Mouse (Mus musculus) heart, adult 2 months (tissue): ENCODE results near the gene Wdr86. TPM values are rescaled to one million over a fixed set of nuclear protein-coding genes. Genes with fewer than 3 reads are reported as not detected.
A peak's percentile ranks its signal among the peaks of the same experiment; 100 is the strongest.

ENCODE experiments used
- DNase-seq, 2 experiments: peaks; one replicate each; pipeline ENCODE4 v3.0.0; 2021
- H3K27ac ChIP-seq: fragments of 200-600 bp; 2 replicates; pipeline ENCODE4 v1.8.1; 2022
- H3K27me3 ChIP-seq: fragments of 200-500 bp; 2 replicates; pipeline ENCODE4 v1.6.1; 2012; ENCODE audit warnings: mild to moderate bottlenecking, low read length, inconsistent platforms, mixed read lengths; ENCODE audit not compliant: control insufficient read depth, insufficient read depth
- H3K36me3 ChIP-seq: fragments of 200-500 bp; 2 replicates; pipeline ENCODE4 v1.6.1; 2012; ENCODE audit warnings: low read length, inconsistent platforms; ENCODE audit not compliant: control insufficient read depth, insufficient read depth
- H3K4me1 ChIP-seq: fragments of 200-500 bp; 2 replicates; pipeline ENCODE4 v1.6.1; 2011; ENCODE audit warnings: low read length; ENCODE audit not compliant: control insufficient read depth, insufficient read depth
- H3K4me3 ChIP-seq: fragments of 200-600 bp; 2 replicates; pipeline ENCODE4 v1.8.1; 2022
- H3K79me2 ChIP-seq: fragments of 200-500 bp; replicated peaks from 2 replicates; pipeline ENCODE4 v1.6.1; 2012; ENCODE audit warnings: mild to moderate bottlenecking, inconsistent platforms, low read length, moderate library complexity, mixed read lengths; ENCODE audit not compliant: control insufficient read depth, insufficient read depth
- H3K9ac ChIP-seq: fragments of 200-500 bp; 2 replicates; pipeline ENCODE4 v1.6.1; 2012; ENCODE audit warnings: low read depth, mild to moderate bottlenecking, control low read depth, inconsistent platforms, low read length, mixed read lengths
- CTCF ChIP-seq: fragments of 200-600 bp; IDR thresholded peaks from 2 replicates; pipeline ENCODE4 v1.8.1; 2022; ENCODE audit warnings: antibody characterized with exemption, mild to moderate bottlenecking, moderate library complexity
- EP300 ChIP-seq: fragments of 200-500 bp; IDR thresholded peaks from 2 replicates; pipeline ENCODE4 v1.6.1; 2011; ENCODE audit warnings: low read depth, low read length, control low read depth; ENCODE audit not compliant: insufficient read depth
- POLR2A ChIP-seq: fragments of 200-500 bp; IDR thresholded peaks from 2 replicates; pipeline ENCODE4 v1.6.1; 2011; ENCODE audit warnings: mild to moderate bottlenecking, low read depth, low read length, control low read depth; ENCODE audit not compliant: insufficient read depth
- WGBS: fragments of 180-500 bp; shearing (Covaris S2); methylation state at CpG from one replicate; pipeline ENCODE4 v1.1.7; 2018; 5-methylcytosine and 5-hydroxymethylcytosine counted together
- intact Hi-C: fragments of 180-260 bp; cut with DNase I; formaldehyde crosslinking; loops from one replicate; pipeline ENCODE4 v1.15.1; 2025
- polyA plus RNA-seq: library from polyadenylated mRNA; depleted of rRNA; stranded (reverse); fragments of >200 nt; gene quantifications from 2 replicates; pipeline ENCODE4 v1.2.3, GENCODE M21; 2012
- total RNA-seq, 2 experiments: library from RNA; stranded (reverse); gene quantifications; 2 replicates each; pipeline ENCODE4 v1.2.3; 2021

Gene Wdr86
- total and polyA plus RNA-seq, 3 experiments: 0.43 to 1.4 (median 1.0) TPM

- TF ChIP-seq EP300: no peak
- TF ChIP-seq CTCF: no peak
- TF ChIP-seq POLR2A: no peak
- WGBS: 54% methylated on average over 18 of the region's 18 CpGs
Measured at GRCm38 (mm10) chr5:24757816-24758215, 27.3 kb upstream of the Wdr86 start, which contains the start of gene Crygn. Gene Crygn (minus strand): TSS chr5:24758008.

GRCm38 (mm10) chr5:24756931-24757330 is 26.4 kb upstream of the Wdr86 start:
- DNase-seq: no peak
- Histone ChIP-seq H3K36me3 (no peaks in the 10 kb centered on the region), H3K27me3 (no peaks in the 10 kb centered on the region), H3K27ac (no peak overlapping the region), H3K79me2 (no peaks in the 10 kb centered on the region), H3K4me3 (no peak overlapping the region), H3K4me1 (peaks cover 3% of the 10 kb centered on the region; the same call in 1 of the 2 replicates), H3K9ac (no peak overlapping the region)
- intact Hi-C loops: no loop called here
- TF ChIP-seq POLR2A (no peak), EP300 (no peak), CTCF (no peak)
- 66% methylated on average over 3 of the region's 3 CpGs for WGBS

More at GRCm38 (mm10) chr5:24757816-24758215, 27.3 kb upstream of the Wdr86 start, which contains the start of gene Crygn:
- Histone ChIP-seq H3K27me3 (no peaks in the 10 kb centered on the region), H3K79me2 (no peaks in the 10 kb centered on the region), H3K4me3 (no peak within 1 kb of the TSS), H3K9ac (no peak within 1 kb of the TSS), H3K36me3 (no peaks in the 10 kb centered on the region), H3K27ac (no peak within 1 kb of the TSS), H3K4me1 (no peaks in the 10 kb centered on the region)
- intact Hi-C loops: no loop called here
- no peak for DNase-seq

- Histone ChIP-seq H3K36me3 (no peaks in the 10 kb centered on the region), H3K9ac (peak overlapping the region; percentile 89), H3K4me3 (no peak overlapping the region), H3K4me1 (peaks cover 4% of the 10 kb centered on the region), H3K79me2 (no peaks in the 10 kb centered on the region), H3K27me3 (no peaks in the 10 kb centered on the region), H3K27ac (peak overlapping the region; percentile 97)
- intact Hi-C loops: loop anchor here (5.0 kb wide), 2 partner anchors 150 to 260 kb away; no protein-coding TSS in a partner anchor
- TF ChIP-seq CTCF: no peak
- no peak for TF ChIP-seq POLR2A
- TF ChIP-seq EP300: no peak
- WGBS: 14% methylated on average over 2 of the region's 2 CpGs
- no peak for DNase-seq
Measured at GRCm38 (mm10) chr5:24752175-24752498, 21.6 kb upstream of the Wdr86 start.

- no peaks in the 10 kb centered on the region for H3K36me3 ChIP-seq
- peak overlapping the region; percentile 89 for H3K9ac ChIP-seq
- TF ChIP-seq CTCF (no peak), POLR2A (peak; percentile 72), EP300 (no peak)
- peak overlapping the region; percentile 97 for H3K27ac ChIP-seq
- DNase-seq: peak; percentile 64 to 67
- no peaks in the 10 kb centered on the region for H3K79me2 ChIP-seq
- H3K4me1 ChIP-seq: peaks cover 4% of the 10 kb centered on the region
- 4% methylated on average over 25 of the region's 25 CpGs for WGBS
- H3K27me3 ChIP-seq: no peaks in the 10 kb centered on the region
- H3K4me3 ChIP-seq: peak overlapping the region; percentile 62
- intact Hi-C loops: loop anchor here (2.0 to 5.0 kb wide), 3 partner anchors 29 to 261 kb away; no protein-coding TSS in a partner anchor
Measured at GRCm38 (mm10) chr5:24751305-24752174, 21.0 kb upstream of the Wdr86 start.

GRCm38 (mm10) chr5:24750321-24751304 is 20.1 kb upstream of the Wdr86 start:
- TF ChIP-seq CTCF: peak; percentile 73
- TF ChIP-seq EP300: no peak
- TF ChIP-seq POLR2A: peak; percentile 81
- peak; percentile 92 to 93 for DNase-seq
- 3% methylated on average over 55 of the region's 59 CpGs for WGBS
- Histone ChIP-seq H3K79me2 (no peaks in the 10 kb centered on the region), H3K27ac (peak overlapping the region; percentile 97), H3K27me3 (no peaks in the 10 kb centered on the region), H3K9ac (peak overlapping the region; percentile 89), H3K4me3 (peak overlapping the region; percentile 62), H3K36me3 (no peaks in the 10 kb centered on the region), H3K4me1 (peaks cover 4% of the 10 kb centered on the region)
- intact Hi-C loops: loop anchor here (1.0 to 5.0 kb wide), 4 partner anchors 30 to 262 kb away; partner anchors contain the start of gene Nub1
